Mouse (Mus musculus) heart, postnatal 14 days (tissue): ENCODE data around the gene Hdac5. TPM values are rescaled to one million over a fixed set of nuclear protein-coding genes. Genes with fewer than 3 reads are reported as not detected.
A peak's percentile ranks its signal among the peaks of the same experiment; 100 is the strongest.
"Not testable (repeated sequence)": the region's sequence is repeated elsewhere in the genome, so short reads cannot be mapped to it uniquely, and the experiment has no call there.

Experiments
- DNase-seq, 2 experiments: peaks; one replicate each; pipeline ENCODE4 v3.0.0; 2021 to 2022
- intact Hi-C: fragments of 180-260 bp; cut with DNase I; formaldehyde crosslinking; loops from one replicate; pipeline ENCODE4 v1.15.1; 2025
- total RNA-seq, 2 experiments: library from RNA; stranded (reverse); gene quantifications; 2 replicates each; pipeline ENCODE4 v1.2.3; 2021

The Hdac5 gene
- total RNA-seq, 2 experiments from 2014 or later, result 122 to 138 TPM

GRCm38 (mm10) chr11:102190848-102191247 is 39.1 kb downstream of the Hdac5 start:
- DNase-seq, result no peak
- intact Hi-C loops, result no loop called here

GRCm38 (mm10) chr11:102189461-102190436 is 40.2 kb downstream of the Hdac5 start, which contains the start of gene G6pc3:
G6pc3 (plus strand) TSS chr11:102189620.
- peak; percentile 85 to 91 for DNase-seq
- intact Hi-C loops, result loop anchor here (5.0 kb wide), 1 partner anchor 33 kb away; no protein-coding TSS in a partner anchor

- DNase-seq, result no peak
- intact Hi-C loops, result loop anchor here (5.0 kb wide), 1 partner anchor 33 kb away; no protein-coding TSS in a partner anchor
Observed at GRCm38 (mm10) chr11:102188980-102189379, 41.0 kb downstream of the Hdac5 start.

- intact Hi-C loops, result loop anchor here (5.0 kb wide), 1 partner anchor 36 kb away; no protein-coding TSS in a partner anchor
- no peak for DNase-seq
Observed at GRCm38 (mm10) chr11:102186235-102186634, 43.7 kb downstream of the Hdac5 start.

GRCm38 (mm10) chr11:102185677-102186076 is 44.3 kb downstream of the Hdac5 start:
- no peak for DNase-seq
- intact Hi-C loops, result loop anchor here (5.0 kb wide), 1 partner anchor 37 kb away; no protein-coding TSS in a partner anchor

- DNase-seq, result peak; percentile 98 to 99
- intact Hi-C loops, result loop anchor here (5.0 kb wide), 1 partner anchor 37 kb away; no protein-coding TSS in a partner anchor
Observed at GRCm38 (mm10) chr11:102184646-102185495, 45.1 kb downstream of the Hdac5 start, which contains the start of gene Lsm12. Lsm12 (minus strand) TSS chr11:102185296.

- no peak for DNase-seq
- intact Hi-C loops, result no loop called here
Observed at GRCm38 (mm10) chr11:102184253-102184645, 45.7 kb downstream of the Hdac5 start.

- no peak for DNase-seq
- intact Hi-C loops, result no loop called here
Observed at GRCm38 (mm10) chr11:102179836-102180235, 50.1 kb downstream of the Hdac5 start.

- intact Hi-C loops, result no loop called here
- no peak for DNase-seq
Observed at GRCm38 (mm10) chr11:102168689-102169088, 61.3 kb downstream of the Hdac5 start.

- intact Hi-C loops, result no loop called here
- DNase-seq, result no peak
Observed at GRCm38 (mm10) chr11:102167539-102167938, 62.4 kb downstream of the Hdac5 start.

- DNase-seq, result no peak
- intact Hi-C loops, result no loop called here
Observed at GRCm38 (mm10) chr11:102165971-102166722, 63.8 kb downstream of the Hdac5 start.

GRCm38 (mm10) chr11:102159781-102160180 is 70.2 kb downstream of the Hdac5 start:
- intact Hi-C loops, result loop anchor here (5.0 kb wide), 1 partner anchor 63 kb away; no protein-coding TSS in a partner anchor

GRCm38 (mm10) chr11:102158024-102158423 is 71.9 kb downstream of the Hdac5 start:
- intact Hi-C loops, result loop anchor here (5.0 kb wide), 1 partner anchor 64 kb away; no protein-coding TSS in a partner anchor
- DNase-seq, result not testable (repeated sequence)

More at GRCm38 (mm10) chr11:102159781-102160180, 70.2 kb downstream of the Hdac5 start:
- DNase-seq, result no peak

GRCm38 (mm10) chr11:102156786-102157089 is 73.2 kb downstream of the Hdac5 start:
- no peak for DNase-seq
- intact Hi-C loops, result loop anchor here (2.0 to 5.0 kb wide), 2 partner anchors 66 to 110 kb away; no protein-coding TSS in a partner anchor

GRCm38 (mm10) chr11:102156039-102156785 is 73.8 kb downstream of the Hdac5 start, which contains the start of gene Tmem101:
Tmem101 (minus strand) TSS chr11:102156404.
- intact Hi-C loops, result loop anchor here (2.0 to 5.0 kb wide), 2 partner anchors 66 to 111 kb away; no protein-coding TSS in a partner anchor
- peak; percentile 89 to 94 for DNase-seq

- intact Hi-C loops, result no loop called here
- no peak for DNase-seq
Observed at GRCm38 (mm10) chr11:102147213-102147989, 82.6 kb downstream of the Hdac5 start.

GRCm38 (mm10) chr11:102146531-102146930 is 83.4 kb downstream of the Hdac5 start:
- DNase-seq, result no peak
- intact Hi-C loops, result no loop called here

- DNase-seq, result no peak
- intact Hi-C loops, result no loop called here
Observed at GRCm38 (mm10) chr11:102146005-102146404, 84.0 kb downstream of the Hdac5 start.
